Mouse (Mus musculus): Measurements from ENCODE around the gene Tmprss7.

Gene Tmprss7

GRCm38 (mm10) chr16:45685295-45685694 is 8.2 kb downstream of the Tmprss7 start:
- DNase-seq, result no peak

- DNase-seq, result peak; percentile 88
These were observed 8.6 kb downstream of the Tmprss7 start for GRCm38 (mm10) chr16:45684815-45685214.

GRCm38 (mm10) chr16:45676462-45676861 is 17.0 kb downstream of the Tmprss7 start:
- DNase-seq, result peak; percentile 34

DNA sequence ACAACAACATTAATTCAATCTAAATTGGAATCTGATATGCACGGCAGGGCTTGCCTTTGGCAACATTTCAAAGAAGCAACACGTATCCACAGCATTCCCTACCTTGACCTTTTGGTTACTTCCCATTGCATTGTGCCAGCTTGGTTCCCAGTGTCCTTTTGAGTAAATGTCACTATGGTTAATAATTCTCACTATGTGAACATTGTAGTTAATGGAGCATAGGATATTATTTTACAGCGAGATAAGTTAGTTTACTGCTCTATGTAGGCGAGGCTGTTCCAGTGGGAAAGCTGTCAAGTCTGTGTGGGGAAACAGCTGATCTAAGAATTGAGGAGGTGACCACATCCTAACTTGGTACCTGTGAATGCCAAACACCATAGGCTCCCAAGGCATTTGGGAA is 23.5 kb downstream of the Tmprss7 start:
- DNase-seq, result no peak

GRCm38 (mm10) chr16:45668178-45668577 is 25.3 kb downstream of the Tmprss7 start:
- DNase-seq, result no peak

- DNase-seq, result no peak
These were observed 27.3 kb downstream of the Tmprss7 start for GRCm38 (mm10) chr16:45666136-45666535.

- DNase-seq, result no peak
These were observed 31.1 kb downstream of the Tmprss7 start for GRCm38 (mm10) chr16:45662381-45662780.

- no peak for DNase-seq
These were observed 33.9 kb downstream of the Tmprss7 start for GRCm38 (mm10) chr16:45659596-45659995.

DNA sequence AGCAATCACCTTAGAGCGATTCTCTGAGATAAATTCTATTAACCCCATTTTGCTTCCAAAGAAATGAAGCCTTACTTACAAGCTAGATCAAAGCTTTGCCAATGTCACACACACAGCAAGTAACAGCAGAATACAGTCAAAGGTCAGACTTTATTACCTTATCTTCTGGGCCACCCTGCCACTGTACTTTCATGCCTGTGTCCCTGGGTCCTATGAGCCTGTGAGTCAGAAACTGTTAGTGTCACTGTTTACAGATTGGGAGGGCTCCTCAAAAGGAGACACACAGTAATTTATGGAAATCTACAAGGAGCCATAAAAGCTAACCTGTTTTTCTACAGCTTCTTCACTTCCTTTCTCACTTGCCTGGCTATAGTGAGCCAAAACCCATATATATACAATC is 35.2 kb downstream of the Tmprss7 start:
- DNase-seq, result no peak

DNA sequence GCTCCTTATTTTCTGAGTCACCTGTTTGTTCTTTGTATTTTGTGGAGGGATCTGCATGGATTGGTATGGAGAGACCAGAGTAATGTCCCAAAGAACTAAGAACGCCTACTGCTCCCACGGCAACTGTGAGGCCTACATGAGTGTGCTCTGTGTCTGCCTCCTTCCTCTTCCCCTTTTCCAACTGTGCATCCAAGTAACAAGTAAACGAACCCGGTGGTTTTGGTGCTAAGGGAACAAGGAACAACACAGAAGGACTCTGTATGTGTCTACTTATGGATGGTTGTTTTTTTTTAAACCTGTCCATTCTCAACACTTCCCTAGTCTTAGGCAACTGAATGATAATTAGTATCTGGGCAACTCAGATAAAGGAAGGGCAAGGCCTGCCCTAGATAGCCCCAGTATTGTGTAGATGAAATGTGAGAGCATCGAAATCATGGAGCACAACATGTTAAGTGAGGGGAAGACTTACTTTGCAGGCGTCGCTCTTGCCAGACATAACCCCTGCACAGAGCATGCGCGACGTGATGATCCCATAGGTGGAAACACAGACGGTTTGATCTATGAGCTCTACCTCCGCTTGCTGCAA is 35.8 kb downstream of the Tmprss7 start:
- DNase-seq, result no peak

GRCm38 (mm10) chr16:45654465-45654864 is 39.0 kb downstream of the Tmprss7 start:
- DNase-seq, result no peak

DNA sequence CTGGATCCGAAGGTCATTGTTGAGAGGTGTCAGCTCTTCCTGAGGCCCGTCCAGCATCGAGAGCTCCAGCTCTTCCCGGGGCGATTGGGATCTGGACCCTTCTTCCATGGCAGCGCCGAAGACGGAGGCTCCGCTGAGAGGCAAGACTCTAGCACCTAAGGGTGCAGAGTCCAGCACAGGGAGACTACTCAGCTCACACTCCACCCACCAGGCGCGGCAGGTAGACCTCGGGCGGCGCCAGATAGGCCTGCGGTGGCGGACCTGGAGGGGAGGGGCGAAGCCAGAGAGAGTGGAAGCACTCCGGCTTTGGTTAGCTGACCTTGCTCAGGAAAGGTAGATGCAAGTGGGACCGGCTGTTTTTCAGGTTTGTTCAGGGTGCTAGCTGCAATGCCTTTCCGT is 39.5 kb downstream of the Tmprss7 start, which contains the start of gene BC016579:
Gene BC016579, minus strand, starts transcription at position 135 of the 399 bp plus-strand sequence.
- DNase-seq, result peak; percentile 62

GRCm38 (mm10) chr16:45653009-45653933 is 40.2 kb downstream of the Tmprss7 start:
- no peak for DNase-seq

GRCm38 (mm10) chr16:45651497-45651896 is 42.0 kb downstream of the Tmprss7 start:
- DNase-seq, result no peak

- peak; percentile 18 for DNase-seq
These were observed 49.1 kb downstream of the Tmprss7 start for GRCm38 (mm10) chr16:45644380-45644779.

DNA sequence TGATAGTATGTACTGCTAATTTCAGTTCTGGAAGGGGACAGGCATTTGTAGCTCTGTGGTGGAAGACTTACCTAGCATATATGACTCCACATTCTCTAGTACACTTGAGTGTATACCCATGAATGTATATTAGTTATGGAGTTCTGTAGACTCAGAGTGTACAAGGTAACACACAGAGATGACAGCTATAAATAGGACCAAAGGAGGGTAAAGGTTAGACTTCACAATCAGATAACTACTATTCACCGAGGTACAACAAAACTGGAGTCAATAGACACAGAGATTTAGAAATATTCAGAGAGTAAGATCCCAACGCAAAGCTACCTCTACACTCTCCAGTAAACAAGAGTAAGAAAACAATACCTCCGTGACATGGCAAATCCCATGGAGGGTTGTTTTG is 49.5 kb downstream of the Tmprss7 start:
- DNase-seq, result no peak

GRCm38 (mm10) chr16:45641301-45641700 is 52.2 kb downstream of the Tmprss7 start:
- DNase-seq, result no peak

DNA sequence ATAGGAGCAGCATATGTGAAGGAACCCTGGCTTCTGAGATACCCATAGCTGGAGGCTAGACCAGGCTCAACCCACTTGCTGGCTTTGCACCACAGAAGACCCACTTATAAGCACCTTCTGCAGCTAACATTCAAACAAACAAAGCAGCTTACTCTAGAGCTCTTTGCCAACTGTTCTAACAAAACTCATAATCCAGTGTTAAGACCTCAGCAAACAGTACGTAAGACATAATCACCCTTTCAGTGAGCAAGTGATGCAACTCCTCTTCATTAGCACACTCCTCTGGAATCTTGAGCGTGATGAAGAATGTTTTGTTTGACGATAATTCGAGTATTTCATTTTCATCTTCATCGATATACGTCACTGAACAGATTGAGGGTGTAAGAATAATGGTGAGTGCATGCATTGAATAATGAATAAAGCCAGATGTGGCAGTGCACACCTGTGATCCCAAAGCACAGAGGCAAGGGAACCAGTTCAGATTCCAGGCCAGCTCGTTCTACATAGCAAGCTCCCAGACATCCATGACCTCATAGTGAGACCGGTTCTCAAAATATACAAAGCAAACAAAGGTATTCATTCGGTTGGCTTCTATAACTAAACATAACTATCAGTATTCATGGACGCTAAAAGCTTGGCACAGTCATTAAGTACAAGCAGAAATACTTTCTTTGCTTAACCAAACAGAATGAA is 53.2 kb downstream of the Tmprss7 start:
- DNase-seq, result no peak

GRCm38 (mm10) chr16:45635826-45636225 is 57.6 kb downstream of the Tmprss7 start:
- no peak for DNase-seq

DNA sequence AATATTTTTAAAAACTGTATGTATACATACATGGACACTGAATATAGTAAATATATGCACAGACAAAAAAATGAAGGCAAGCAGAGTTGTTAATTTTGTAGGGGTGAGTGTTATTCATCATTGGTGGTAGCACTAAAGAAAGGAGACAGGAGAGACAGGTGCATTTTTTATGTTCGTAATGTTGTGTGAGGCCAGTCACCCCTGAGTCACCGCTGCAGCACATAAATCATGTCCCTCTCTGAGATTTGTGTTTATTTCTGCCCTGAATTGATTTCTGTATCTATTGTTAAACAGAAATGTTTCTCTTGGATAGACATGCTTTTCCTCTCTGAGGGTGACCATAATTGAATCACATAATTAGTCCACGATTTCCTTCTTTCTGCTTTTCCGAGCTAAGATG is 61.0 kb downstream of the Tmprss7 start:
- DNase-seq, result no peak

GRCm38 (mm10) chr16:45630347-45630960 is 63.0 kb downstream of the Tmprss7 start:
- peak; percentile 81 for DNase-seq

DNA sequence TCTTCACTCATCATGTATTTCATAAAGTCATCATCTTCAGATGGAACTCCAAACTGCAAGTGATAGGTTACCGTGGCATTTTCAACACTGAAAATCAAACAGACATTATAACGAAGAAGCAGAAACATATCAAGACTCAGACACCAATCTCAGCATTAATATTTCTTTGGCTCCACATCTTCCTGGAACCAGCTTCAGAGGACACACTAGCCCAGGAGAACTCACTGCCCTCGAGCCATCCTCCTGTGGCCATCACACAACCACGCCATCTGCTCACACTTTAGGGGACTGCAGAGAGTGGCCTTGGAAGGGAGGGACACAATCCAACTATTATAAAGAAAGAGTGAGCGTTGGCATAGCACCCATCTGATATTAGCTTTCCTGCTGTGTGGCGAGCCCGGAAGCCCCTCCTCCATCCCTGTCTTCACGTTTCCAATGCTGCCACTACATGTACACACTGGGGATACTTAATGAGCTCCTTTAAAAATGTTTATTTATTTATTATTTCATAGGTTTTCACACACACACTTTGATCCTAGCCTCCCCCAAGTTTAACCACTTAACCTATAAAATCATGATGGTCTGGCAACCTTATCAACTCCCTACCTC is 63.9 kb downstream of the Tmprss7 start:
- DNase-seq, result no peak

- DNase-seq, result no peak
These were observed 68.1 kb downstream of the Tmprss7 start for GRCm38 (mm10) chr16:45625342-45625741.
